Mouse (Mus musculus) stomach, embryonic 15.5 days (tissue): ENCODE measurements at regions not wholly inside any gene's neighbourhood (a gene's known extent, or its start where the extent isn't known, plus 50 kb on each side); places are given as distances from the start of the nearest gene placed in this dataset. TPM values are rescaled to one million over a fixed set of nuclear protein-coding genes. Genes with fewer than 3 reads are reported as not detected.

Experiments
- ATAC-seq: fragments of 200-750 bp; cut with Nextera tagmentation; 2 replicates; pipeline ENCODE4 v1.8.0; 2017; ENCODE audit warnings: low read depth, moderate number of reproducible peaks, moderate TSS enrichment; ENCODE audit not compliant: insufficient read depth, low FRiP score
- H3K27ac ChIP-seq: fragments of 300-500 bp; sonication (generic); 2 replicates; pipeline ENCODE4 v1.5.1; 2015; ENCODE audit warnings: mild to moderate bottlenecking, inconsistent platforms
- H3K27me3 ChIP-seq: fragments of 300-500 bp; sonication (generic); replicated peaks from 2 replicates; pipeline ENCODE4 v1.6.1; 2015; ENCODE audit warnings: inconsistent platforms
- H3K36me3 ChIP-seq: fragments of 300-500 bp; sonication (generic); 2 replicates; pipeline ENCODE4 v1.6.1; 2015; ENCODE audit warnings: inconsistent platforms
- H3K4me1 ChIP-seq: fragments of 300-500 bp; sonication (generic); 2 replicates; pipeline ENCODE4 v1.6.1; 2015; ENCODE audit warnings: inconsistent platforms
- H3K4me2 ChIP-seq: fragments of 300-500 bp; sonication (generic); 2 replicates; pipeline ENCODE4 v1.6.1; 2015; ENCODE audit warnings: mild to moderate bottlenecking, inconsistent platforms
- H3K4me3 ChIP-seq: fragments of 300-500 bp; sonication (generic); replicated peaks from 2 replicates; pipeline ENCODE4 v1.5.1; 2015; ENCODE audit warnings: inconsistent platforms
- H3K9ac ChIP-seq: fragments of 300-500 bp; sonication (generic); 2 replicates; pipeline ENCODE4 v1.6.1; 2015; ENCODE audit warnings: inconsistent platforms
- H3K9me3 ChIP-seq: fragments of 300-500 bp; sonication (generic); 2 replicates; pipeline ENCODE4 v1.6.1; 2016; ENCODE audit warnings: inconsistent platforms
- WGBS: fragments of 180-500 bp; shearing (Covaris S2); methylation state at CpG from one replicate; pipeline ENCODE4 v1.1.7; 2015; 5-methylcytosine and 5-hydroxymethylcytosine counted together
- microRNA-seq: library from miRNA; unstranded; fragments of <30 nt; microRNA quantifications from one replicate; pipeline ENCODE4, GENCODE M21; 2016

DNA sequence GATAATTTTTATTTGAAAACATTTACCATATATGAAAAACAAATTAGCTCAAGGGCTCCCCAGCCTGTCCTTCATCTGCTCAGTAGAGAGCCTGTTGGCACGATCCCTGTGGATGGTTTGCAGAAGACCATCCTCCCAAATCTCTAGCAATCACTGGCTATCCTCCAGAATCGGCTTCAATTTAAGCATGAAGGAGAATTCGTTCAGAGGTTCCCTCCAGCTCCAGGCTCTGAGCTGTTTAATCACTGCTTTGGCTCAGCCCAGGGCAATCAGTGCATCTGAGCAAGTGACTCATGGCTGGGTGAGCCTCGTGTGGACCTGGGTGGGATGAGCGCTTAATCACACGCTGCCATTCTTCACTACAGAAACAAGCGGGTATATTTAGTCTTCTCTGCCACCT, 63.4 kb upstream of the Syt1 start:
- H3K4me2 ChIP-seq, result no peak overlapping the region
- 76% methylated on average over 7 of the region's 7 CpGs for WGBS
- H3K4me1 ChIP-seq, result no peaks in the 10 kb centered on the region
- H3K9me3 ChIP-seq, result no peaks in the 10 kb centered on the region
- no peak for ATAC-seq
- no peak overlapping the region for H3K27ac ChIP-seq
- H3K9ac ChIP-seq, result no peak overlapping the region
- H3K27me3 ChIP-seq, result no peaks in the 10 kb centered on the region
- H3K36me3 ChIP-seq, result no peaks in the 10 kb centered on the region
- no peak overlapping the region for H3K4me3 ChIP-seq

Small RNAs in the stretch of these regions (microRNA-seq; reads per million reads assigned to microRNA genes)
- gene Gm44495, result not detected
